Mouse (Mus musculus): Measurements from ENCODE around the gene Ythdf2.

Ythdf2 gene

GRCm38 (mm10) chr4:132144080-132144841 lies 67.8 kb downstream of the Ythdf2 start, which contains the start of gene Oprd1:
Oprd1 (minus strand) TSS chr4:132144486.
- peak in 1 of 2 experiments; percentile 13 for DNase-seq

GRCm38 (mm10) chr4:132138640-132139039 lies 73.5 kb downstream of the Ythdf2 start:
- DNase-seq = no peak

GRCm38 (mm10) chr4:132137013-132137412 lies 75.1 kb downstream of the Ythdf2 start:
- DNase-seq = no peak

Measured in cerebellum, postnatal 10 days (tissue).